Mouse (Mus musculus) left cerebral cortex, postnatal 10 days (tissue): ENCODE data around the gene Glra1. TPM values are rescaled to one million over a fixed set of nuclear protein-coding genes. Genes with fewer than 3 reads are reported as not detected.

Experiments used
- DNase-seq, 2 experiments: peaks; one replicate each; pipeline ENCODE4 v3.0.0; 2021 to 2022; ENCODE audit warnings: low spot score in 2 of 2, mixed read lengths in 1 of 2; ENCODE audit errors: extremely low spot score in 1 of 2
- intact Hi-C: fragments of 180-260 bp; cut with DNase I; formaldehyde crosslinking; loops from one replicate; pipeline ENCODE4 v1.15.1; 2025
- microRNA-seq: library from miRNA; unstranded; fragments of <30 nt; microRNA quantifications from one replicate; pipeline ENCODE4 v1.2.0, GENCODE M21; 2022
- total RNA-seq, 2 experiments: library from RNA; stranded (reverse); gene quantifications; 2 replicates each; pipeline ENCODE4 v1.2.3; 2021

Glra1 gene
- total RNA-seq, 2 experiments from 2014 or later, result 0.60 to 0.67 TPM

DNA sequence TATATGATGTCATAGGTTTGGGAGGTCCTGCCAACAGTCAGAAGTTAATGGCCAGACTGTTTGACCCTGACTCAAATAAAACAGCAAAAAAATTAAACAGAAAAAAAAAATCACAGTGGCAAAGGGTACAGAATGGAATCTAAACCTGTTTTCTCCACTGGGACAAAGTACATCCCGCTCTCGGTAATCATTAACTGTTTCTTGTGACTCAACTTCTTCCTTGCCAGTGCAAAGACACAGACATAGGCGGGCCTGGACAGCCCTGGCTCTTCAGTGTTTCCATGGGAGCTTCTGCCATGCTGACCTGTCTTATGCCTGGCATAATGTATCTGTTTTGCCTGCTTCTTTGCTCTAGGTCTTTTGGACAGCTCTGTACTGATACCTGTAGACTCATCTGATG lies 142.8 kb downstream of the Glra1 start:
- no peak for DNase-seq
- intact Hi-C loops, result no loop called here

DNA sequence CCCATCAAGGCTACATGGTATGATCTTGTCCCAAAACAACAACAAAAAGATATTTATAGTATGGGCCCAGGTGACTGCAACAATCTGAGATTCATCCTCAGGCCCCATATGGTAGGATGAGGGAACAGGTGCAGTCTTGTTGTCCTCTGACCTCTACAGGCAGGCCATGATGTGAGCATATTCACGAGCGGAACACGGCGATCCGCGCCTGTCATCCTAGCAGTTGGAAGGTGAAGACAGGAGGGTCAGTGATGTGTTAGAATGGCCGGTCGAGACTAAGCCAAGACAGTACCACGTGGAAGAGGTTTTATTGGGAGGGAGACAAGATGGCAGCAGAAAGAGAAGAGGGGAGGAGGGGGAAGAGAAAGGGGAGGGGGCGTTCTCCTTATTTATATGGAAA lies 143.3 kb downstream of the Glra1 start:
- DNase-seq, result no peak
- intact Hi-C loops, result no loop called here

Small RNA genes within 50 kb of the gene (microRNA-seq; reads per million reads assigned to microRNA genes)
- gene Mir7652, result not detected

Other genes starting within 250 kb of the Glra1 start
- gene Sparc, start 185.0 kb downstream of the Glra1 start, total RNA-seq, result 100 to 1,000 TPM; 309 to 333 TPM
- gene Atox1, start 147.0 kb downstream of the Glra1 start, total RNA-seq, result 100 to 1,000 TPM; 145 TPM
- 10 to 100 TPM; 41.5 to 41.6 TPM for gene G3bp1, start 138.5 kb downstream of the Glra1 start, total RNA-seq